Mouse (Mus musculus): ENCODE results near the gene Cnih1.

GRCm38 (mm10) chr14:46827430-46827829 is 39.2 kb upstream of the Cnih1 start:
- TF ChIP-seq TCF12 (IDR thresholded peaks at IDR 0.05; ENCODE audit: insufficient read depth, poor library complexity, severe bottlenecking): no peak
- TF ChIP-seq MYOG (IDR thresholded peaks at IDR 0.05; ENCODE audit: control insufficient read depth in 1 of 3, insufficient read depth in 1 of 3, insufficient read length in 2 of 3, low read depth in 2 of 3): no peak
- no peak for TF ChIP-seq POLR2A (IDR thresholded peaks at IDR 0.05; ENCODE audit: insufficient read length, low read depth)
- TF ChIP-seq USF1 (IDR thresholded peaks at IDR 0.05; ENCODE audit: low read depth): no peak
- TF ChIP-seq CEBPB (IDR thresholded peaks at IDR 0.05; ENCODE audit: insufficient read depth, poor library complexity, severe bottlenecking): no peak
- TF ChIP-seq MAX (IDR thresholded peaks at IDR 0.05; ENCODE audit: low read depth): no peak
- TF ChIP-seq REST (IDR thresholded peaks at IDR 0.05; ENCODE audit: insufficient read depth, insufficient read length): no peak
- TF ChIP-seq POLR2AphosphoS2 (IDR thresholded peaks at IDR 0.05; ENCODE audit: insufficient read length, low read depth): no peak
- TF ChIP-seq E2F4 (IDR thresholded peaks at IDR 0.05; ENCODE audit: insufficient read depth): no peak
